Mouse (Mus musculus) layer of hippocampus, adult 2 months (tissue): ENCODE measurements around the gene Dysf. TPM values are rescaled to one million over a fixed set of nuclear protein-coding genes. Genes with fewer than 3 reads are reported as not detected.
"Not testable (repeated sequence)": the region's sequence is repeated elsewhere in the genome, so short reads cannot be mapped to it uniquely, and the experiment has no call there.

ENCODE experiments used
- DNase-seq, 2 experiments: peaks; one replicate each; pipeline ENCODE4 v3.0.0; 2022; ENCODE audit warnings: low spot score in 2 of 2
- H3K27ac ChIP-seq: fragments of 200-600 bp; 2 replicates; pipeline ENCODE4 v1.8.1; 2022
- H3K4me3 ChIP-seq: fragments of 200-600 bp; 2 replicates; pipeline ENCODE4 v1.8.1; 2022; ENCODE audit warnings: mild to moderate bottlenecking
- CTCF ChIP-seq: fragments of 200-600 bp; conservative IDR thresholded peaks from 2 replicates; pipeline ENCODE4 v1.8.1; 2022; ENCODE audit warnings: antibody characterized with exemption, mild to moderate bottlenecking, moderate library complexity
- total RNA-seq, 2 experiments: library from RNA; stranded (reverse); gene quantifications; 2 replicates each; pipeline ENCODE4 v1.2.3; 2021

Gene Dysf
- total RNA-seq, 2 experiments from 2014 or later, result 1.6 to 3.6 TPM

GRCm38 (mm10) chr6:84021990-84022389 lies 13.6 kb downstream of the Dysf start:
- Histone ChIP-seq H3K4me3 (no peak overlapping the region), H3K27ac (no peak overlapping the region)
- no peak for TF ChIP-seq CTCF
- no peak for DNase-seq

GRCm38 (mm10) chr6:84025636-84026035 lies 17.2 kb downstream of the Dysf start:
- DNase-seq, result no peak
- Histone ChIP-seq H3K4me3 (no peak overlapping the region), H3K27ac (no peak overlapping the region)
- TF ChIP-seq CTCF, result no peak

GRCm38 (mm10) chr6:84028791-84029190 lies 20.4 kb downstream of the Dysf start:
- TF ChIP-seq CTCF, result no peak
- H3K27ac ChIP-seq, result no peak overlapping the region
- H3K4me3 ChIP-seq, result no peak overlapping the region
- no peak for DNase-seq

GRCm38 (mm10) chr6:84029775-84030174 lies 21.4 kb downstream of the Dysf start:
- Histone ChIP-seq H3K27ac (no peak overlapping the region), H3K4me3 (no peak overlapping the region)
- DNase-seq, result no peak
- TF ChIP-seq CTCF, result no peak

- DNase-seq, result peak in 1 of 2 experiments; percentile 19
- H3K27ac ChIP-seq, H3K4me3 ChIP-seq: not testable (repeated sequence)
These were observed 24.1 kb downstream of the Dysf start for GRCm38 (mm10) chr6:84032516-84032915.

- Histone ChIP-seq H3K4me3 (no peak overlapping the region), H3K27ac (no peak overlapping the region)
- no peak for TF ChIP-seq CTCF
- no peak for DNase-seq
These were observed 35.0 kb downstream of the Dysf start for GRCm38 (mm10) chr6:84043251-84043940.

- no peak for TF ChIP-seq CTCF
- Histone ChIP-seq H3K27ac (no peak overlapping the region), H3K4me3 (no peak overlapping the region)
- no peak for DNase-seq
These were observed 36.3 kb downstream of the Dysf start for GRCm38 (mm10) chr6:84044679-84045078.

- DNase-seq, result no peak
- H3K4me3 ChIP-seq, result no peak overlapping the region
- H3K27ac ChIP-seq, result no peak overlapping the region
- no peak for TF ChIP-seq CTCF
These were observed 40.5 kb downstream of the Dysf start for GRCm38 (mm10) chr6:84048856-84049255.

- no peak overlapping the region for H3K4me3 ChIP-seq
- DNase-seq, result no peak
- no peak overlapping the region for H3K27ac ChIP-seq
- no peak for TF ChIP-seq CTCF
These were observed 41.8 kb downstream of the Dysf start for GRCm38 (mm10) chr6:84050238-84050637.

- Histone ChIP-seq H3K4me3 (no peak overlapping the region), H3K27ac (0 out of 2 replicates have a peak overlapping the region, but pooled peaks have one; percentile 14)
- no peak for DNase-seq
- no peak for TF ChIP-seq CTCF
These were observed 42.6 kb downstream of the Dysf start for GRCm38 (mm10) chr6:84051032-84051431.

GRCm38 (mm10) chr6:84053874-84054530 lies 45.6 kb downstream of the Dysf start:
- Histone ChIP-seq H3K27ac (no peak overlapping the region), H3K4me3 (no peak overlapping the region)
- no peak for DNase-seq
- no peak for TF ChIP-seq CTCF

- no peak overlapping the region for H3K27ac ChIP-seq
- no peak for DNase-seq
- no peak overlapping the region for H3K4me3 ChIP-seq
- TF ChIP-seq CTCF, result no peak
These were observed 47.2 kb downstream of the Dysf start for GRCm38 (mm10) chr6:84055619-84056018.

- TF ChIP-seq CTCF, result no peak
- Histone ChIP-seq H3K27ac (no peak overlapping the region), H3K4me3 (no peak overlapping the region)
- no peak for DNase-seq
These were observed 48.8 kb downstream of the Dysf start for GRCm38 (mm10) chr6:84057216-84057615.

GRCm38 (mm10) chr6:84058671-84059141 lies 50.3 kb downstream of the Dysf start:
- no peak overlapping the region for H3K4me3 ChIP-seq
- TF ChIP-seq CTCF, result no peak
- H3K27ac ChIP-seq, result no peak overlapping the region
- DNase-seq, result no peak
